Mouse (Mus musculus) hindbrain, embryonic 11.5 days (tissue): ENCODE measurements around the gene Ptges3l. TPM values are rescaled to one million over a fixed set of nuclear protein-coding genes. Genes with fewer than 3 reads are reported as not detected.
"Not testable (repeated sequence)": the region's sequence is repeated elsewhere in the genome, so short reads cannot be mapped to it uniquely, and the experiment has no call there.

Experiments
- ATAC-seq: fragments of 200-750 bp; cut with Nextera tagmentation; 2 replicates; pipeline ENCODE4 v1.8.0; 2017; ENCODE audit warnings: mild to moderate bottlenecking, moderate TSS enrichment, moderate library complexity; ENCODE audit not compliant: low FRiP score
- DNase-seq: peaks from one replicate; pipeline ENCODE4 v3.0.0-alpha.2; 2015; ENCODE audit warnings: low spot score
- H3K27ac ChIP-seq: fragments of 300-500 bp; sonication (generic); 2 replicates; pipeline ENCODE4 v1.5.1; 2014; ENCODE audit warnings: mild to moderate bottlenecking, low read depth, low read length
- H3K27me3 ChIP-seq: fragments of 300-500 bp; sonication (generic); 2 replicates; pipeline ENCODE4 v1.6.1; 2014; ENCODE audit warnings: mild to moderate bottlenecking, low read length, moderate library complexity, mixed read lengths; ENCODE audit not compliant: control insufficient read depth, insufficient read depth
- H3K36me3 ChIP-seq: fragments of 300-500 bp; sonication (generic); 2 replicates; pipeline ENCODE4 v1.6.1; 2014; ENCODE audit warnings: mild to moderate bottlenecking, low read length, moderate library complexity, mixed read lengths; ENCODE audit not compliant: control insufficient read depth, insufficient read depth
- H3K4me1 ChIP-seq: fragments of 300-500 bp; sonication (generic); replicated peaks from 2 replicates; pipeline ENCODE4 v1.6.1; 2014; ENCODE audit warnings: low read length, mixed read lengths; ENCODE audit not compliant: control insufficient read depth, insufficient read depth
- H3K4me2 ChIP-seq: fragments of 300-500 bp; sonication (generic); replicated peaks from 2 replicates; pipeline ENCODE4 v1.6.1; 2014; ENCODE audit warnings: mild to moderate bottlenecking, low read depth, low read length
- H3K4me3 ChIP-seq: fragments of 300-500 bp; sonication (generic); 2 replicates; pipeline ENCODE4 v1.5.1; 2014; ENCODE audit warnings: low read depth, low read length
- H3K9ac ChIP-seq: fragments of 300-500 bp; sonication (generic); 2 replicates; pipeline ENCODE4 v1.6.1; 2014; ENCODE audit warnings: low read depth, low read length
- H3K9me3 ChIP-seq: fragments of 300-500 bp; sonication (generic); 2 replicates; pipeline ENCODE4 v1.6.1; 2016; ENCODE audit warnings: low read length; ENCODE audit not compliant: control insufficient read depth
- WGBS: fragments of 180-500 bp; shearing (Covaris S2); extraction: QIAGEN DNeasy Blood & Tissue Kit; methylation state at CpG from one replicate; pipeline ENCODE4 v1.1.7; 2014; 5-methylcytosine and 5-hydroxymethylcytosine counted together
- polyA plus RNA-seq: library from polyadenylated mRNA; unstranded; fragments of >200 nt; fragmentation: Nextera tagmentation; extraction: Ambion mirVana; gene quantifications from 2 replicates; pipeline ENCODE4 v1.2.1, GENCODE M21; 2014

Ptges3l gene
- polyA plus RNA-seq, 1 experiment from 2014 or later, result 3.1 TPM

- H3K4me2 ChIP-seq, H3K9me3 ChIP-seq, H3K27me3 ChIP-seq, H3K9ac ChIP-seq, H3K4me1 ChIP-seq, H3K27ac ChIP-seq, DNase-seq, H3K36me3 ChIP-seq: not testable (repeated sequence)
- ATAC-seq, result peak; percentile 1; the same call in 1 of the 2 replicates
- WGBS, result 38% methylated on average over 14 of the region's 15 CpGs
- H3K4me3 ChIP-seq, result peak overlapping the region; percentile 88; the same call in 1 of the 2 replicates
Observed at GRCm38 (mm10) chr11:101441450-101442126, 16.5 kb upstream of the Ptges3l start.

DNA sequence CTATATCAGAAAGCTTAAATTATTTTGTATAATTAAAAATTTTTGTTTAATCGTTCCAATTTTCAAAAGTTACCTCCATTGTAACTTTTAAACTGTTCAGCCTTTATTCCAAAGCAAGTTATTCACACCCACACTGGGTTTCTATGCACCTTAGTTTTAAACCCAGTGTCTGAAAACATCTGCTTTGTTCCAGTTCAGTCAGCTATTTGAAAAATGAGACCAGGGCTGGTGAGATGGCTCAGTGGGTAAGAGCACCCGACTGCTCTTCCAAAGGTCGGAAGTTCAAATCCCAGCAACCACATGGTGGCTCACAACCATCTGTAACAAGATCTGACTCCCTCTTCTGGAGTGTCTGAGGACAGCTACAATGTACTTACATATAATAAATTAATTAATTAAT is 12.9 kb upstream of the Ptges3l start:
- 59% methylated on average over 3 of the region's 3 CpGs for WGBS

GRCm38 (mm10) chr11:101436916-101437315 is 11.8 kb upstream of the Ptges3l start:
- WGBS, result 64% methylated on average over 4 of the region's 4 CpGs
- DNase-seq (no peak), ATAC-seq (no peak)
- H3K27ac ChIP-seq, result no peak overlapping the region
- no peak overlapping the region for H3K4me2 ChIP-seq
- H3K9me3 ChIP-seq, result no peaks in the 10 kb centered on the region
- H3K4me3 ChIP-seq, result no peak overlapping the region
- H3K9ac ChIP-seq, result no peak overlapping the region
- H3K36me3 ChIP-seq, result peaks cover 5% of the 10 kb centered on the region; the same call in 1 of the 2 replicates
- H3K27me3 ChIP-seq, result no peaks in the 10 kb centered on the region
- H3K4me1 ChIP-seq, result no peaks in the 10 kb centered on the region

More for the DNA sequence above, 12.9 kb upstream of the Ptges3l start:
- not testable (repeated sequence) for H3K27me3 ChIP-seq, H3K4me3 ChIP-seq, H3K27ac ChIP-seq, H3K9ac ChIP-seq, H3K36me3 ChIP-seq, ATAC-seq, H3K9me3 ChIP-seq, H3K4me1 ChIP-seq, H3K4me2 ChIP-seq, DNase-seq

GRCm38 (mm10) chr11:101435831-101436230 is 10.7 kb upstream of the Ptges3l start:
- WGBS, result 83% methylated on average over 4 of the region's 4 CpGs
- H3K27ac ChIP-seq, result no peak overlapping the region
- no peak for ATAC-seq
- H3K27me3 ChIP-seq, result no peaks in the 10 kb centered on the region
- no peak overlapping the region for H3K9ac ChIP-seq
- no peaks in the 10 kb centered on the region for H3K9me3 ChIP-seq
- no peak for DNase-seq
- H3K4me3 ChIP-seq, result no peak overlapping the region
- H3K4me2 ChIP-seq, result no peak overlapping the region
- H3K36me3 ChIP-seq, result peaks cover 5% of the 10 kb centered on the region; the same call in 1 of the 2 replicates
- no peaks in the 10 kb centered on the region for H3K4me1 ChIP-seq

DNA sequence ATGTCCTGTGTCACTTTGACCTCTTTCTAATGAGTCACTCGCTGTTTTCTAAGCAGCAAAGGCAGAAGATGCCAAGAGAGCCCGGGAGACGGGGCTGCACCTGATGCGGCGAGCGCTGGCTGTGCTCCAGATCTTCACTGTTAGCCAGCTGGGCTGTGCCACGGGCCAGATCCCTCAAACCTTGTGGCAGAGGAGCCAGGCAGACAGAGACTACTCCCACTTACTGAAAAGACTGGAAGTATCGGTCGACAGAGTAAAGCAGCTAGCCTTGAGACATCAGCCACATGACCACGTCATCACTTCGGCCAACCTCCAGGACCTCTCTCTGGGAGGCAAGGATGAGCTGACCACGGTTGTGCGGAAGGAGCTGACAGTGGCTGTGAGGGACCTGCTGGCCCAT is 8.3 kb upstream of the Ptges3l start:
- ATAC-seq (no peak), DNase-seq (no peak)
- H3K27me3 ChIP-seq, result no peaks in the 10 kb centered on the region
- no peaks in the 10 kb centered on the region for H3K9me3 ChIP-seq
- peaks cover 14% of the 10 kb centered on the region; the same call in 1 of the 2 replicates for H3K36me3 ChIP-seq
- H3K4me3 ChIP-seq, result no peak overlapping the region
- H3K9ac ChIP-seq, result no peak overlapping the region
- H3K4me1 ChIP-seq, result no peaks in the 10 kb centered on the region
- 91% methylated on average over 13 of the region's 13 CpGs for WGBS
- no peak overlapping the region for H3K4me2 ChIP-seq
- H3K27ac ChIP-seq, result no peak overlapping the region

GRCm38 (mm10) chr11:101431327-101431726 is 6.2 kb upstream of the Ptges3l start:
- Histone ChIP-seq H3K36me3 (peaks cover 14% of the 10 kb centered on the region; the same call in 1 of the 2 replicates), H3K27ac (no peak overlapping the region), H3K4me1 (peaks cover under 1% of the 10 kb centered on the region), H3K4me2 (no peak overlapping the region), H3K4me3 (no peak overlapping the region), H3K27me3 (no peaks in the 10 kb centered on the region), H3K9me3 (no peaks in the 10 kb centered on the region), H3K9ac (no peak overlapping the region)
- ATAC-seq, result no peak
- no peak for DNase-seq
- WGBS, result 94% methylated on average over 9 of the region's 9 CpGs

DNA sequence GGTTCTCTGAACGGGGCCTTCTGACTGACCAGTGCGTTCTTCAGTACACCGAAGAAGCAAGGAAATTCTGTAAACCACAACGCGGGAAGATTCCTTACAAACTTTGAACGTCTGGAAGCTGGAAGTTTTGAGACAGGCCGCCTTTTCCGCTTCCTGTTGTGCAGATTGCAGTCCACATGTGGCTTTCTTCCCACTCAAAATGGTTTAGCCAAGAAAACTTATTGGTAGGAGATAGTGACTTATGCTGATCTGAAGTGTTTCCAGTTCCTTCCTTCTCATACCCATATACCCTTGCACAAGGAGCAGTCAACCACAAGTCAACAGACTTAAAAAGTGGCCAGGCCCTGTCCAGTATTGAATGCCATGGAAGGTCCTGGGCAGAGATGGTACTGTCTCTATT is 1.0 kb upstream of the Ptges3l start:
- ATAC-seq (no peak), DNase-seq (no peak)
- peaks cover 9% of the 10 kb centered on the region; the same call in 1 of the 2 replicates for H3K36me3 ChIP-seq
- peak overlapping the region; percentile 94 for H3K4me2 ChIP-seq
- no peaks in the 10 kb centered on the region for H3K9me3 ChIP-seq
- no peaks in the 10 kb centered on the region for H3K27me3 ChIP-seq
- H3K9ac ChIP-seq, result no peak overlapping the region; the same call in 1 of the 2 replicates
- WGBS, result 66% methylated on average over 8 of the region's 8 CpGs
- peak overlapping the region; percentile 97 for H3K4me3 ChIP-seq
- no peak overlapping the region for H3K27ac ChIP-seq
- peaks cover 7% of the 10 kb centered on the region for H3K4me1 ChIP-seq

- Histone ChIP-seq H3K9me3 (no peaks in the 10 kb centered on the region), H3K36me3 (no peaks in the 10 kb centered on the region), H3K27ac (peak within 1 kb of the TSS; percentile 75), H3K27me3 (no peaks in the 10 kb centered on the region), H3K4me3 (peak within 1 kb of the TSS; percentile 97), H3K4me2 (peak within 1 kb of the TSS; percentile 94), H3K9ac (peak within 1 kb of the TSS; percentile 81), H3K4me1 (peaks cover 7% of the 10 kb centered on the region)
- WGBS, result 5% methylated on average over 23 of the region's 23 CpGs
- ATAC-seq (peak; percentile 53), DNase-seq (no peak)
Observed at GRCm38 (mm10) chr11:101424105-101424851, 855 bp downstream of the Ptges3l start, which contains the start of gene Gm27029. Gene Gm27029 (minus strand): TSS chr11:101424796.
